Mouse (Mus musculus): ENCODE measurements around the gene Gbe1. TPM values are rescaled to one million over a fixed set of nuclear protein-coding genes. Genes with fewer than 3 reads are reported as not detected.

The Gbe1 gene
- polyA plus RNA-seq (2015; fragmentation: Nextera tagmentation; extraction: Ambion mirVana) = 16.8 and 18.0 TPM in 2 replicates

DNA sequence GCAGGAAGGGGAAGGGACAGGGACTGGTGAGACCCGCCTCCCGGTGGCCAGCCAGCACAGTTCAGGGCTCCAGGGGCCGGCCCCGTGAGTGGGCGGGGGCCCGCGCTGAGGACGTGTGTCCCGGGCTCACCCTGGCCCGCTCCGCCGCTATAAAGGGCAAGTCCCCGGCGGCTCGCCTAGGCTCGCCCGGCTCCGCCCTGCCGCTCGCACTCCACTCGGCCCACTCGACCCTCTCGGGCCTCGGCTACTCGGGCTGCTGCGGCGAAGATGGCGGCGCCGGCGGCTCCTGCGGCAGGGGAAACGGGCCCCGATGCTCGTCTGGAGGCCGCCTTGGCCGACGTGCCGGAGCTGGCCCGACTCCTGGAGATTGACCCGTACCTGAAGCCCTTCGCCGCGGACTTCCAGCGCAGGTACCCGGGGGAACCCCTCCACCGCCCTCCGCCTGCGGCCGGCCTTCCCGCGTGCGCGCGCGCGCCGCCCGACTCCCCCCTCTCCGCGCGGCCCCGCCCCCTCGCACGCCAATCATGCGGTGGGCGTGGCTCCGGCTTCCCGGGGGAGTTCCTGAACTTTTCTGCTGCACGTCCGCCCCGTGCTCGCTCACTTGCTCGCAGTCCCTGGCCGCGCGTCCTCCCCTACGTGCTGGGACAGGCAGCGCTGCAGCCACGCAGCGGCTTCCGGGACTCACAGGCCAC lies at the start of gene Gbe1:
Gbe1 (plus strand) TSS at position 64 of the 692 bp plus-strand sequence.
- Histone ChIP-seq H3K4me2 (replicated peaks) (peak within 1 kb of the TSS; percentile 53), H3K4me3 (replicated peaks) (peak within 1 kb of the TSS; percentile 70), H3K27me3 (no peaks in the 10 kb centered on the region), H3K9ac (peak within 1 kb of the TSS; percentile 65), H3K4me1 (no peaks in the 10 kb centered on the region), H3K9me3 (replicated peaks) (no peaks in the 10 kb centered on the region), H3K27ac (replicated peaks) (peak within 1 kb of the TSS; percentile 93), H3K36me3 (no peaks in the 10 kb centered on the region)
- peak; percentile 99 for ATAC-seq (ENCODE audit: insufficient number of reproducible peaks, low FRiP score, low TSS enrichment, low read depth)
- WGBS = under 1% methylated on average over 81 of the region's 82 CpGs

DNA sequence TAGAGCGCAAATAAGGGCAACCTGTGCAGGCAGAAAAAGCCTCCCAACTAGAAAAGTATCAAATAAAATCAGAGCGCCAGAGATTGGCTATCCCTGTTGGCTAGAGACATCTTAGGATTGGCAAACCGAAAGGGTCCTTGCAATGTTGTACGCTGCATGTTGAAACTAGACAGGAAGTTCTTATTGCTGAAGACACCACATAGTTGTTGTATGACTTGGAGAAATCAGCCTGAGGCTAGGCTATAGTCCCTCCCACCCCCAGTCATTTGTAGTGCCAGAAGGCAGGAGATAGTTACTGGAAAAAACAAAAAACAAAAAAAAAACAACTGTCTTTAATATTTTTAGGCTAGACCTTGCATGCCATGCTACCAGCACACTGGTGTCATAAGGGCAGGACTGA lies 3.1 kb upstream of the Gbe1 start:
- no peak overlapping the region for H3K27ac ChIP-seq (replicated peaks)
- no peak overlapping the region for H3K9ac ChIP-seq
- H3K4me3 ChIP-seq (replicated peaks) = no peak overlapping the region
- H3K36me3 ChIP-seq = no peaks in the 10 kb centered on the region
- ATAC-seq (ENCODE audit: insufficient number of reproducible peaks, low FRiP score, low TSS enrichment, low read depth) = no peak
- no peak overlapping the region for H3K4me2 ChIP-seq (replicated peaks)
- WGBS = 87% methylated on average over 4 of the region's 4 CpGs
- H3K4me1 ChIP-seq = no peaks in the 10 kb centered on the region
- no peaks in the 10 kb centered on the region for H3K9me3 ChIP-seq (replicated peaks)
- no peaks in the 10 kb centered on the region for H3K27me3 ChIP-seq

DNA sequence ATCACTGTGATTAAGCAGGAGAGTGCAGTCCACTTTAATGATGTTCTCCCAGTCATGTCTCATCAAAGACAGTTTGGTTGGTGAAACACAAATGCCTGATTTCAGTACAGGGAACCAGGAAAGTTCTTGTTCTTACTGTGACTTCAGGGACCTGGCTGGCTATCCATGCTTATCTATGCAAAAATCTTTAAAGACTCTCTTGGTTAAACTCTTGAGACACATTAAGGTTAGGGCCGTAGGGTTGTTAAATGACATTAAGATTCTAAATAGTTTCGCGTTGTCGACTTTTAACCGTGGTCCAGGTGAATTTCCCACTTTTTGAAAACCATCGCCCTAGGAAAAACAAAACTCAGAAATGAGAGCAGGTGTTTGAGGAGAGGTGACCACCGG lies 258 bp upstream of the Gbe1 start:
- no peak for ATAC-seq (ENCODE audit: insufficient number of reproducible peaks, low FRiP score, low TSS enrichment, low read depth)
- Histone ChIP-seq H3K9ac (peak overlapping the region; percentile 65; the same call in 1 of the 2 replicates), H3K4me1 (no peaks in the 10 kb centered on the region), H3K36me3 (no peaks in the 10 kb centered on the region), H3K27ac (replicated peaks) (peak overlapping the region; percentile 93), H3K4me3 (replicated peaks) (peak overlapping the region; percentile 70), H3K9me3 (replicated peaks) (no peaks in the 10 kb centered on the region), H3K4me2 (replicated peaks) (peak overlapping the region; percentile 53), H3K27me3 (no peaks in the 10 kb centered on the region)
- WGBS = 4% methylated on average over 7 of the region's 7 CpGs

DNA sequence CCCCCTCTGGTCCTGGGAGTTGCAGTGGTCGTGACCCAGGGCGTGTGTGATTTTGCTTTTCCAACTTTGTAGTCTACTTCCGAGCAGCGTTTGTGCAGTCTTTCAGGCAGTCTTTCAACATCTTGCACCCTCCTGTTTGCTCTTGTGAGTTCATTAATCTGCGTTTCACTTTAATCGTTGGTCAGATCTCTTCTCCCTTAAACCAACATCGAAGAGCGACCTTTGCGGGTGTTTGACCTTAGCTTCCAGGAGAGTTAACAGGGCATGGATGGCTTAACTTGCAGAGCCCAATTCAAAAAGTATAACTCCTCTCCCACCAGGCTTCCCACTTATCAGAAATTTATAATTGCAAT lies 805 bp downstream of the Gbe1 start:
- Histone ChIP-seq H3K36me3 (no peaks in the 10 kb centered on the region), H3K4me2 (replicated peaks) (peak overlapping the region; percentile 53), H3K9me3 (replicated peaks) (no peaks in the 10 kb centered on the region), H3K4me3 (replicated peaks) (peak overlapping the region; percentile 70), H3K27me3 (no peaks in the 10 kb centered on the region), H3K9ac (peak overlapping the region; percentile 65), H3K27ac (replicated peaks) (peak overlapping the region; percentile 93), H3K4me1 (no peaks in the 10 kb centered on the region)
- no peak for ATAC-seq (ENCODE audit: insufficient number of reproducible peaks, low FRiP score, low TSS enrichment, low read depth)
- 0% methylated on average over 9 of the region's 9 CpGs for WGBS

DNA sequence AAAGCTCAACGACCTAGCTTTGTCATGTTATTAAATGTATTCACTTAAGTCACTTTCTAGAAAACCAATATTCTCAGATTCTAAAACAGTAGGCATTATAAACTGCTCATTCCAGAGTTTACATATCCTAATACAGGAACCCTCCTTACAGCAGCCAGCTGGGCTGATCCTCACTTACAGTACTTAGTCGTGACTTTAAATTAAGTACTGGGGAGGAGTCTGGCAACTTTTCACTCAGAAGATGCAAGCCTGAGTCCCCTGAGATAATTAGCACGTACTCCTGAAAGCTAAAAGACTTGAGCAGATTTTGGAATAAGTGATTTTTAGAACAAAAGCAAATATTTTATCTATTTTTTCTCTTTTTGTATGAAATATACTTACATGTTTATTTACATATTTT lies 1.5 kb downstream of the Gbe1 start:
- Histone ChIP-seq H3K4me3 (replicated peaks) (no peak overlapping the region), H3K9me3 (replicated peaks) (no peaks in the 10 kb centered on the region), H3K36me3 (no peaks in the 10 kb centered on the region), H3K27me3 (no peaks in the 10 kb centered on the region), H3K9ac (no peak overlapping the region), H3K27ac (replicated peaks) (no peak overlapping the region), H3K4me2 (replicated peaks) (no peak overlapping the region), H3K4me1 (no peaks in the 10 kb centered on the region)
- no peak for ATAC-seq (ENCODE audit: insufficient number of reproducible peaks, low FRiP score, low TSS enrichment, low read depth)
- 47% methylated on average over 3 of the region's 3 CpGs for whole genome bisulfite sequencing

DNA sequence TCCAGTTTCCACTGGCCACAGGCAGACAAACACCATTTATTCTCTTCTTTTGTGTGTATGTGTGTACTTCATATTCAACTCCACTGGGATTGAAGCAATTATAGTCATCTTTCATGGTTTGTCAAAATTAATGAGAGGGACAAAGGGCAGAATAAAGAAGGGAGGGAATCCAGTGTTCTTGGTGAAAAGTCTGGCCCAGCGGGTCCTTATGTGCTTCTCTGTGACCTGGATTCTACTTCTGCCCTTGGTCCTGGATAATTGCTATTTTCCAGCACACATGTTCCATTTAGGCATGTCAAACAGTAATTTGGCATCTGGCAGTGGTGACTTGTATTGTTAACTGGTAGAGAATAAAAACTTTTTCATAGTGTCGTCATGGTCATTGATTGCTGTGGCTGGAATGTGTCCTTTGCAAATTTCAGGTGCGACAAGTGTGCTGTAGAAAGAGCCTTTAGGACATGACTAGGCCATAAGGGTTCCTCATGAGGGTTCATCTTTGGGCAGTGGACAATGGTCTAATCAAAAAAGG lies 2.2 kb downstream of the Gbe1 start:
- Histone ChIP-seq H3K27ac (replicated peaks) (no peak overlapping the region), H3K9me3 (replicated peaks) (no peaks in the 10 kb centered on the region), H3K4me1 (no peaks in the 10 kb centered on the region), H3K36me3 (no peaks in the 10 kb centered on the region), H3K9ac (no peak overlapping the region), H3K4me3 (replicated peaks) (no peak overlapping the region), H3K27me3 (no peaks in the 10 kb centered on the region), H3K4me2 (replicated peaks) (no peak overlapping the region)
- WGBS = 70% methylated on average over 3 of the region's 3 CpGs
- no peak for ATAC-seq (ENCODE audit: insufficient number of reproducible peaks, low FRiP score, low TSS enrichment, low read depth)

DNA sequence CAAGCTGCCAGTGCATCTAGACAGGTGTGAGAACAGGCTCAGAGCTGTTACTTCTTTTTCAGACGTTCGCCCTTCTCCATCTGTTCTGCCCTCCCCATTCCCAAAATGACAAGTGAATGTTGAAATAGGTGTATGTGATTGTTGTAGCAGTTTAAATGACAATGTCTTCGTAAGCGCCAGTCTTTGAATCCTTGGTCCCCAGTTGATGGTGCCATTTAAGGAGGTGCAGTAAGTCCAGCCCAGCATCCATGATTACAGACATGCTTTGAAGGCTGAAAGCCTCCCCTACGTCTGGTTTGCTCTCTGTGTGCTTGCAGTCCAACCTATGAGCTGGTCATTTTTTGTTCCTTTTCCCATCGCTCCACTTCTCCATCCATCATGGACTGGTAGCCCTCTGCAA lies 5.6 kb downstream of the Gbe1 start:
- no peak overlapping the region for H3K4me2 ChIP-seq (replicated peaks)
- 90% methylated on average over 6 of the region's 6 CpGs for WGBS
- ATAC-seq (ENCODE audit: insufficient number of reproducible peaks, low FRiP score, low TSS enrichment, low read depth) = no peak
- H3K9me3 ChIP-seq (replicated peaks) = no peaks in the 10 kb centered on the region
- no peaks in the 10 kb centered on the region for H3K4me1 ChIP-seq
- H3K27me3 ChIP-seq = no peaks in the 10 kb centered on the region
- H3K4me3 ChIP-seq (replicated peaks) = no peak overlapping the region
- H3K27ac ChIP-seq (replicated peaks) = no peak overlapping the region
- no peak overlapping the region for H3K9ac ChIP-seq
- no peaks in the 10 kb centered on the region for H3K36me3 ChIP-seq

DNA sequence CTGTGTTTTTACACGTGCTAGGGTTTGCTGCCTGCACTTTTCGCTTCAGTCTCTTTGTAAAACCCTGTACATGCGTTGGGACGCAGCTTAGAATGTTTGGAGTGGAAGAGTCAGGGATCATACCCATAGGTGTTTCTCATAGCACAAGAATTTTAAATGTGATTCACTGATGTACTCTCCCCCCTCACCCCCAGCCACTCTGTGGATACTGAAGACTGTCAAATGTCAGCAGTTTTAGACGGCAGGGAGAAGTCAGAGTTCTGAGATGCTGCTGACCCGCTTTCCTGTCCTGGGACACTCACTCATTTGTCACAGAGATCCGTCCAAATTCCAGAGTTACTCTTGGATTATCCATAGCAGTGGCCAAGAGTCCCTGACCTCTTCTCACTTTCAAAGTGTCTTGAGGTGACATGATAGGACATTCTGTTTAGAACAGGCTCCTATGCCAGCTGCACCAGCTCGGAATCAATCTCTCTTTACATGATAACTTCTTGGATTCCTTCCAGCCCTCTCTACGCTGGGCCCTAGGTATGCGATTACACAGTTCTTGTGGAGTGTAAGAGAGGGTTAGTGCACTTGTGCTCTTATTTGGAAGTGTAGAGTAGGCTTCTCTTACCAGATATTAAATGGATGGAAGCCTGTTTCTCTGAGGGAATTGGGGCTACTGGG lies 7.0 kb downstream of the Gbe1 start:
- no peak for ATAC-seq (ENCODE audit: insufficient number of reproducible peaks, low FRiP score, low TSS enrichment, low read depth)
- WGBS = 62% methylated on average over 10 of the region's 10 CpGs
- Histone ChIP-seq H3K36me3 (no peaks in the 10 kb centered on the region), H3K27me3 (no peaks in the 10 kb centered on the region), H3K4me2 (replicated peaks) (no peak overlapping the region), H3K9ac (no peak overlapping the region), H3K9me3 (replicated peaks) (no peaks in the 10 kb centered on the region), H3K4me1 (no peaks in the 10 kb centered on the region), H3K27ac (replicated peaks) (no peak overlapping the region), H3K4me3 (replicated peaks) (no peak overlapping the region)

DNA sequence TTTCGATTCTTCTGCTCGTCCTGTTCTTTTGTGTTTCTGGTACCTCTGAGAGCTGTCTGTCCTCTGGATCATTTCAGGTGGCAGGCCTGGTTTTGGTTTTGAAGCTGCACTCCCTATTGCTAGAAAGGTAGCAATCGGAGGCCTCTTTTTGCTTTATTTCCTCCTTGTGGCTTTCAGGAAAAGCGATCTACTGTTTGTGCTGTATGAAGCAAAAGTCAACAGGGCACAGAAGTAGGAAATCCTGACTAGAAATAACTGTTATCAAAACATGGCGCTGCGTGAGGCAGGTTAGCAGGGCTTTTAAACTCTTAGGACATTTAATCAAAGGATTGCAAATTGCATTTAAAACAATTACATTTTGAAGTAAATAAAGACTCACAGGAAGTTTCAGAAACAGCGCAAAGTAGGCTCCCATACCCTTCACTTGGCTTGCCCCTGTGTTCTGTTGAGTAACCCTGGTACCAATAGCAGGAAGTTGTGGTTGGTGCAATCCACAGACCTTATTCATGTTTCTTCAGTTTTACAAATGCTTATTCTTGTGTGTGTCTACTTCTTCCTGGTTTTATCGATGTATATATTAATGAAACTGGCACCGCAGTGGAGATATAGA lies 12.7 kb downstream of the Gbe1 start:
- H3K27me3 ChIP-seq = no peaks in the 10 kb centered on the region
- no peaks in the 10 kb centered on the region for H3K36me3 ChIP-seq
- H3K4me2 ChIP-seq (replicated peaks) = no peak overlapping the region
- no peaks in the 10 kb centered on the region for H3K9me3 ChIP-seq (replicated peaks)
- no peaks in the 10 kb centered on the region for H3K4me1 ChIP-seq
- H3K4me3 ChIP-seq (replicated peaks) = no peak overlapping the region
- ATAC-seq (ENCODE audit: insufficient number of reproducible peaks, low FRiP score, low TSS enrichment, low read depth) = no peak
- WGBS = 79% methylated on average over 9 of the region's 9 CpGs
- H3K9ac ChIP-seq = no peak overlapping the region
- H3K27ac ChIP-seq (replicated peaks) = no peak overlapping the region

DNA sequence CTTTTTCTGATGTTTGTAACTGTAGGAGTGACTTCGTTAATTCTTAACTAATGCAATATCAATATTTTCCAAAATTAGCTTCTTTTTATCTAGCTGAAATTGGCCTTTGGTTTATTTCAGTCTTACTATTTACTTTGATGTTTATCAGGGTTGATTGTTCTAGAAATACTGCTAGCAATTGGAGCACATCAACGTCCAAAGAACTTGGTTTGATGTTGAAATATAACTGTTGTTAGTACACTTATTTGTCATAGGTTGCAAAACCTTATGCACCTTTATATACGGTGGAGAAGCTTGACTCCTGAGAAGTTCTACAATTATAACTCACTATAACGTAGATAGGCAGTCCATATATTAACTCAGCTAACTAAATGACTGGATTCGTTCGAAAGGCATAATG lies 14.8 kb downstream of the Gbe1 start:
- no peak overlapping the region for H3K4me2 ChIP-seq (replicated peaks)
- H3K27ac ChIP-seq (replicated peaks) = no peak overlapping the region
- H3K4me3 ChIP-seq (replicated peaks) = no peak overlapping the region
- H3K9ac ChIP-seq = no peak overlapping the region
- no peaks in the 10 kb centered on the region for H3K9me3 ChIP-seq (replicated peaks)
- no peaks in the 10 kb centered on the region for H3K4me1 ChIP-seq
- no peak for ATAC-seq (ENCODE audit: insufficient number of reproducible peaks, low FRiP score, low TSS enrichment, low read depth)
- 81% methylated on average over 6 of the region's 6 CpGs for whole genome bisulfite sequencing
- no peaks in the 10 kb centered on the region for H3K36me3 ChIP-seq
- no peaks in the 10 kb centered on the region for H3K27me3 ChIP-seq

GRCm38 (mm10) chr16:70329036-70329435 lies 15.3 kb downstream of the Gbe1 start:
- Histone ChIP-seq H3K9me3 (replicated peaks) (no peaks in the 10 kb centered on the region), H3K36me3 (no peaks in the 10 kb centered on the region), H3K4me2 (replicated peaks) (no peak overlapping the region), H3K4me1 (no peaks in the 10 kb centered on the region), H3K27me3 (no peaks in the 10 kb centered on the region), H3K4me3 (replicated peaks) (no peak overlapping the region), H3K9ac (no peak overlapping the region), H3K27ac (replicated peaks) (no peak overlapping the region)
- ATAC-seq (ENCODE audit: insufficient number of reproducible peaks, low FRiP score, low TSS enrichment, low read depth) = no peak
- WGBS = 71% methylated on average over 10 of the region's 10 CpGs

Data from embryonic facial prominence, embryonic 15.5 days (tissue).